Mouse (Mus musculus): ENCODE data around the gene Gm9857.

DNA sequence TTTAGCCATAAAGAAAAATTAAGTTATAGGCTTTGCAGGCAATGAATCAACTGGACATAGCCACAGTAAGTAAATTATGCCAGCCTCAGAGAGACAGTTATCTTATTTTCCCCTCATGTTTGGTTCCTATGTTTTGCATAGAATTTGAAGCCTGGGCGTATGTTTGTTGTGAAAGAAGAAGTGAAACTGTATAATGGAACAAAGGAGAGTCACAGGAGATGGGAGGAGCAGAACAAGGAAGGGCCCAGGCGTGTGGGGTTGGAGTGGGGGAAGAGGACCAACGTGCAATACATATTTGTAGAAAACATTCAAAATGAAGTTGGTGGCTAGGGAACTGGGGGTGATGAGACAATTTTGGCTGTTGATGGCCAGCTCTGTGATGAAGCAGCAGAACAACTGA lies 40.1 kb downstream of the Gm9857 start:
- TF ChIP-seq POLR2A (IDR thresholded peaks at IDR 0.05; ENCODE audit: borderline replicate concordance, low read depth, low read length) (no peak), CTCF (IDR thresholded peaks at IDR 0.05; ENCODE audit: low read depth, low read length) (no peak)

Measured in bone marrow macrophage, adult 2 months (primary cell).